Mouse (Mus musculus): Measurements from ENCODE around the gene Rilp.
"Not testable (repeated sequence)": the region's sequence is repeated elsewhere in the genome, so short reads cannot be mapped to it uniquely, and the experiment has no call there.

The Rilp gene

DNA sequence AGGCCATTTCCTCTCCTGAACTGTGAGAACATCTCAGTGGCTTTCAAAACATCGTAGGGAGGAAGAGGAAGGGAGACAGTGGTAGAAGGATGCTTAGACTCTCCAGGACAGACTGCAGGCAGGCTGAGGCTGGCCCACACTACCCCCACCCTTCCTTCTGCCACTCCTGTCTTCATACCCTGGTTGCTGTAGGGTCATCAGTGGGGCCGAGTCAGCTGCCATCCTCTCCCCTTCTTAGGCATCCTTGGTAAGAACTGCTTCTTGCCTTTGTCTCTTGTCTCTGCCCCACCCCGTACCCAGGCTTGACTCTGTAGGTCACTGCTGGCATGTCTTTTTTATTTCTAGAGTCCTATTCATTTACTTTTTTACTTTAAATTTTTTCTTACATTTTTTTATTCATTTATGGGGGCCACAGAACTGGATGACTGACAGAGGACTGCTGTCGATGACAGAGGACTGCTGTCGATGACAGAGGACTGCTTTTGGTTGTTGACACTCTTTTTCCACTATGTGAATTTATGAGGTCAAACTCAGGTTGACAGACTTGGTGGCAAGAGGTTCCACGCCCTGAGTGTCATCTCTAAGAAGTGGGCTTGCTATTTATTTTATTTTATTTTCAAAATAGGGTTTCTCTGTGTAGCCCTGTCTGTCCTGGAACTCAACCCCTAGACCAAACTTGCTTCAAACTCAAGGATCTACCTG is 23.6 kb downstream of the Rilp start:
- DNase-seq (ENCODE audit: low spot score in 2 of 2), result no peak

DNA sequence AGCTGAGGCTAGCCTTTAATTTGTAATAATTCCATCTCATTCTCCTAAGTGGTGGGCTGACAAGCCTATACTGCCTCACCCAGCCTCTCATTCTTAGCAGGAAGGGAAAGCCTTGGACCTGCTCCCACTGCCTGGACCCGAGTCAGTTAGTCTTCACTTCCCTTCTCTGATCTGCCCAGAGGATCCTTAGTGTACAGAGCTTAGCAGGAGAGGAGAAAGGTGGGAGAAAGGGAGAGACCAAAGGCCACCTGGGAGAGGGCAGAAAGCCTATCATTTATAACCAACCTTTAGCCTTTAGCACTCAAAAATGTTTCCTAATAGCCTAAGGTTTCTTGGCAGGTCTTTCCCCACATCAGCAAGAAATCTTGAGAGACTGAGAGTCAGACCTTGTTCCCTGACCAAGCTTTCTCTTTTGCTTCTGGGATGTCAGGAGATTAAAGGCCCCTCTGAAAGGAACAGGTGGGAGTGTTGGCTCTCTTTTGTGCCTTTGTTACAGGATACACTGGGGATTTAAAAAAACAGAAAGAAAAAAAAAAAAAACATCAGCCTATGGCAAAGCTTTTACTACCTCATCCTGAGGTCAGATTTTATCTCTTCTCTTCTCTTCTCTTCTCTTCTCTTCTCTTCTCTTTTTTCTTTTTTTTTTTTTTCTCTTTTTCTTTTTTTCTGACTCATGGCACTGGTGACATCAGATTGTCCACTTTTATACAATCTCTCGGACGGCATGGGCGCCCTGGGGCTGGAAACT is 24.6 kb downstream of the Rilp start:
- DNase-seq (ENCODE audit: low spot score in 2 of 2), result no peak

- no peak for DNase-seq (ENCODE audit: low spot score in 2 of 2)
Measured at GRCm38 (mm10) chr11:75535106-75535795, 25.4 kb downstream of the Rilp start.

GRCm38 (mm10) chr11:75536255-75537024 is 26.5 kb downstream of the Rilp start:
- DNase-seq (ENCODE audit: low spot score in 2 of 2), result no peak

GRCm38 (mm10) chr11:75537025-75537414 is 27.1 kb downstream of the Rilp start:
- DNase-seq (ENCODE audit: low spot score in 2 of 2), result no peak

DNA sequence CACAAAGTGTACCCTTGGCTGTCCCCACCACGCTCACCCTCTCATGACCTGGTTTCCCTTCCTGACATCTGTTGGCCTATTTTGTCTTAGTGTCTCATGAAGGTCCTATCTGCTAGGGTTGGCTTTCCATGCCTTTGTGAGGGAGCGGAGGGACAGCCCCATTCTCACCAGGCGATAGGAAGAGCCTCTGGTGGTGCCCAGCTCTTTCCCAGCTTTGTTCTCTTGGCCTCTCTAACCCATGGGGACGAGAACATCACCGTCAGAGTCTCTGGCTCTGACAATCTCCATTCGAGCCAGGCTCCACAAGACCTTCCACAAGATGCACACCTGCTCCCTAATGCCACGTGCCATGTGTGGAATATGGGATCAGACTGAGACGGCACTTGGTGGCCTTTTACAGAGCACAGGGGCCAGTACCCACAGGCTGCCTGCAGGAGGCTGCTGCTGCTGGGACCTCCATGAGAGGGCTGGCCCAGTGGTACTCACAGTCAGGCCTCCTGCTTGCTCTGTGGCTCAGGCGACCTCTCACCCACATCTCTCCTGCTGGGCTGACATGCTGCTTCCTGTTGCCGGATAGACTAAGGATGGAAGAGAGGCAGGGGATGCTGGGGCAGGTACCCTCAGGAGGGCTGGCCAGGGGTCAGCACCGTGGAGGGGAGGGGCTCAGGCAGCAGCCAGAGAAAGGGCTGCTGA is 27.7 kb downstream of the Rilp start:
- DNase-seq (ENCODE audit: low spot score in 2 of 2), result no peak

DNA sequence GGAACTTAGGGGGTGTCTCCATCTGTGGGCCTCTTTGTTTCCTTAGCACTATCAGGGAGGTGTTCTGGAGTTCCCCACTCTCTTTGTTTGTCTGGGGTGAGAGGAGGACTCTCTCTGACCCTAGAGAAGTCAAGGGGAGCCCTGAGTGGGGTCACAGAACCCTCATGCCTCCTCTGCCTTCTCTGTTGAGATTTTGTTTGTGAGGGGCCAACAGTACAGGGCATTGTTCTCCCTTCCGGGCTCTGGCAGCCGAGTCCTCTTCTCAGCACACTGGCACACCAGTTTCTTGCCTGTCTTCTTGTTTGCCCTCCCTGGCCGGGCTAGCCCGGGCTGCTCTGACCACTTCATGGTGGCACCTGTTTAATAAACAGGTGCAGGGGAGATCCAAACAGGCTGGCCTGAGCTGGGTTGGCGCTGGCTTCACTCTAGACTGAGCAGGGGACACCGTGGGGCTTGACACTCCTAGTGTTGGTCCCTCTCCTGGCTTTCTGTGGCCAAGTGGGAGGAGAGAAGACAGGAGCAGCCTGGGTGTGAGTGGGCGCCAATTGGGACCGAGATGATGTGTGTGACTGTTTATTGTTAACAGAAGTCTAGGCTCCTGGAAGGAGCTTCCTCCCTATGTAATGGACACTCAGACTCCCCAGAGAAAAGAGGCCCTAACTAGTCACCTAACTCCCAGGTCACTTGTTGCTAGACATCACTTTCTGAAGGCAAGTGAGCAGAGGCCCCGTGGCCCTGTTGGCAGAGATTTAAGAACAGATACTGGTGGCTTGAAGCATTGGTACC is 28.5 kb downstream of the Rilp start:
- DNase-seq (ENCODE audit: low spot score in 2 of 2), result no peak

- DNase-seq (ENCODE audit: low spot score in 2 of 2), result no peak
Measured at GRCm38 (mm10) chr11:75538970-75539299, 29.0 kb downstream of the Rilp start.

GRCm38 (mm10) chr11:75540209-75540608 is 30.3 kb downstream of the Rilp start:
- no peak for DNase-seq (ENCODE audit: low spot score in 2 of 2)

- no peak for DNase-seq (ENCODE audit: low spot score in 2 of 2)
Measured at GRCm38 (mm10) chr11:75540710-75541581, 31.1 kb downstream of the Rilp start.

GRCm38 (mm10) chr11:75544713-75545112 is 34.8 kb downstream of the Rilp start:
- no peak for DNase-seq (ENCODE audit: low spot score in 2 of 2)

DNA sequence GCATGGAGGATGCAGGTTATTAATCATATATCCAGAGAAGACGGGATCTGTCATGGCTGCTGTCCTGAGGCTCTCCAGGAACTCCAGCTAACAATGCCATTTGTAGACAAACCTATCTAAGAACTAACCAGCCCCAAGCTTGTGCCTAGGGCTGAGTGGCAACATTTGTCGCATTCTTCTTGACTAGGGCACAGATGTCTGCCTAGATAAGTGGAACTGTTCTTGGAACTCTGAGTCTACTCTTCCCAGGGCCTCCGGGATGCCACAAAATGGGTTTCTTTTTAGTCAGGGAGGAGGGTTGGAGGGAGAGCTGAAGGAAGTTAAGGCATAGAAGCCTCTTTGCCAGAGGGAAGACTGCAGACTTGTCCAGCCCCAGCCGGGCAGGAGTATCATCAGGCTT is 36.2 kb downstream of the Rilp start:
- no peak for DNase-seq (ENCODE audit: low spot score in 2 of 2)

DNA sequence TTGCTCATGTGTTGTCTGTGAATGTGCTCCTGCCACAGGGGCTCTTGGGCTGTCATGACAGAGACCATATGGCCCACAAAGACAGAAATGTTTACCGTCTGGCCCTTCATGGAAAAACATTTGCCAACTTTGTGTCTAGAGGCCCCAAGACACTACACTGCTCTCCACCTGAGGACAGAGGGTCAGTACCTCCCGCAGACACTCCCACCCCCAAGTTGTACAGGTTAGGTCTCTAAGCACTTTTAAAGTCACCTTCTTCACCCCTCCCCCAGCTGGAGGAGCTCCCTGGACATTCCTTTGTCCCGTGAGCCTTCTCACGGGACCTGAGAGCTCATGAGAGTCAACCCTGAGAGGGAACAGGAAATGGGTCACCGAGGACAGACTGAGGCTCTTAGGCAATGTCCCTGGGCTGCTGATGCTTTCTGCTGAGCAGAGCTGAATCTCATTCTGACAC is 39.8 kb downstream of the Rilp start:
- no peak for DNase-seq (ENCODE audit: low spot score in 2 of 2)

- no peak for DNase-seq (ENCODE audit: low spot score in 2 of 2)
Measured at GRCm38 (mm10) chr11:75550200-75550946, 40.5 kb downstream of the Rilp start.

DNA sequence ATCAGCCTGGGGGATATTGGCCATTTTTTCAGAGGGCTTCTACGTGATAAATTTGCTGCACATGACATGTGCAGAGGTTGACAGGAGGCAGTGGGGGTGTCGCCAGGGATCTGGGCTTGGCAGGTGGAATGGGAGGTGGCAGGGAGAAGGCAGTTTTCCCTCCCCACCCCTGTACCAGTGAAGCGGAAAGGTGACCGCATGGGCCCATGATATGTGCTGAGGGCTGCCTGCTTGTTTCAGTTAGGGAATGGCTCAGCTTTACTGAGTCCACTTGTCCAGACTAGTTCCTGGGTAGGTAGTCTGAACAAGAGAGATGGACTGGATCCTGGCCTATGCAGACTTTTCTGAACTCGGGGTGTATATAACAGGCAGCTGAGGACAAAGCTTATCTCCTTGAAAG is 41.4 kb downstream of the Rilp start:
- no peak for DNase-seq (ENCODE audit: low spot score in 2 of 2)

GRCm38 (mm10) chr11:75551961-75552441 is 42.1 kb downstream of the Rilp start:
- DNase-seq (ENCODE audit: low spot score in 2 of 2), result no peak

DNA sequence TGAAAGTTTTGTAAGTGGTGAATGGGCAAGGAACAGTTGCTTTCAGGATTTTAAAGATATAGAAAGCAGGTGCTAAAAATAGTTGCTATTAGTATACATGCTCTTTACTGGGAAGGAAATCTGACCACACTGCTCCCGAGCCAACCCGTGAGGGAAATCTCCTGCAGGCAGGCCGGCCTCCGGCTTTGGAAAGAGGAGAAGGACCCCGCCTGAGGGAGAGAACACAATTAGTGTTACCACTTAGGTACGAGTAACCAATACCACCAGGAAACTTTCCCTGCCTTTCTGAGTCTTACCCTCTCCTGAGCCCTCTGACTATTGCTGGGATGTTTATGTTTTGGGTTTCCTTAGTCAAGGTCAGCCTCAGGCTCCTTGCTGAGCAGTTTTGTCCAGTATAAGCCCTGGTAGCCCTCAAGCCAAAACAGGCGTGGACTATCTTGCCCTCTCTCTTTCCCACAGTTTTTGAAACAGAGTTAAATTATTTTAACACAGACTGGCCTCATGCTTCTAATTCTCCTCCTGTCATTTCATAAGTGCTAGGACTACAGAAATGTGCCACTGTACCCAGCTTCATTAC is 43.1 kb downstream of the Rilp start:
- no peak for DNase-seq (ENCODE audit: low spot score in 2 of 2)

GRCm38 (mm10) chr11:75556006-75556405 is 46.1 kb downstream of the Rilp start:
- DNase-seq (ENCODE audit: low spot score in 2 of 2), result not testable (repeated sequence)

Measured in spleen, postnatal 36 days (tissue).